Mouse (Mus musculus) telencephalon, adult 2 months (tissue): ENCODE results near the gene Frmd6.

Experiments
- DNase-seq: peaks from one replicate; pipeline ENCODE4 v3.0.0-alpha.2; 2011; ENCODE audit warnings: low read depth, low spot score

Frmd6 gene

GRCm38 (mm10) chr12:70896068-70896467 is 70.8 kb downstream of the Frmd6 start:
- DNase-seq: no peak

- DNase-seq: no peak
These were observed 72.1 kb downstream of the Frmd6 start for GRCm38 (mm10) chr12:70897434-70897833.

GRCm38 (mm10) chr12:70898450-70898849 is 73.1 kb downstream of the Frmd6 start:
- DNase-seq: no peak

- no peak for DNase-seq
These were observed 79.2 kb downstream of the Frmd6 start for GRCm38 (mm10) chr12:70904471-70904870.

- DNase-seq: no peak
These were observed 81.6 kb downstream of the Frmd6 start for GRCm38 (mm10) chr12:70906867-70907266.

- DNase-seq: no peak
These were observed 82.3 kb downstream of the Frmd6 start for GRCm38 (mm10) chr12:70907651-70908050.

- DNase-seq: no peak
These were observed 82.8 kb downstream of the Frmd6 start for GRCm38 (mm10) chr12:70908076-70908475.

- no peak for DNase-seq
These were observed 85.0 kb downstream of the Frmd6 start for GRCm38 (mm10) chr12:70910241-70910720.

- DNase-seq: peak; percentile 34
These were observed 85.7 kb downstream of the Frmd6 start for GRCm38 (mm10) chr12:70911029-70911428.

- DNase-seq: no peak
These were observed 86.5 kb downstream of the Frmd6 start for GRCm38 (mm10) chr12:70911676-70912379.

GRCm38 (mm10) chr12:70913429-70913828 is 88.1 kb downstream of the Frmd6 start:
- no peak for DNase-seq

GRCm38 (mm10) chr12:70914387-70914786 is 89.1 kb downstream of the Frmd6 start:
- DNase-seq: no peak

- no peak for DNase-seq
These were observed 104.5 kb downstream of the Frmd6 start for GRCm38 (mm10) chr12:70929781-70930180.

GRCm38 (mm10) chr12:70937150-70937549 is 111.8 kb downstream of the Frmd6 start:
- no peak for DNase-seq

GRCm38 (mm10) chr12:70937571-70938384 is 112.5 kb downstream of the Frmd6 start, which contains the start of gene Actr10:
Actr10 (plus strand) TSS chr12:70937857.
- peak; percentile 85 for DNase-seq

- no peak for DNase-seq
These were observed 115.5 kb downstream of the Frmd6 start for GRCm38 (mm10) chr12:70940806-70941205.

- no peak for DNase-seq
These were observed 118.9 kb downstream of the Frmd6 start for GRCm38 (mm10) chr12:70944181-70944580.

GRCm38 (mm10) chr12:70946585-70947256 is 121.4 kb downstream of the Frmd6 start:
- no peak for DNase-seq
